Mouse (Mus musculus): ENCODE data around the gene Pcgf2.
"Not testable (repeated sequence)": the region's sequence is repeated elsewhere in the genome, so short reads cannot be mapped to it uniquely, and the experiment has no call there.

Pcgf2 gene

DNA sequence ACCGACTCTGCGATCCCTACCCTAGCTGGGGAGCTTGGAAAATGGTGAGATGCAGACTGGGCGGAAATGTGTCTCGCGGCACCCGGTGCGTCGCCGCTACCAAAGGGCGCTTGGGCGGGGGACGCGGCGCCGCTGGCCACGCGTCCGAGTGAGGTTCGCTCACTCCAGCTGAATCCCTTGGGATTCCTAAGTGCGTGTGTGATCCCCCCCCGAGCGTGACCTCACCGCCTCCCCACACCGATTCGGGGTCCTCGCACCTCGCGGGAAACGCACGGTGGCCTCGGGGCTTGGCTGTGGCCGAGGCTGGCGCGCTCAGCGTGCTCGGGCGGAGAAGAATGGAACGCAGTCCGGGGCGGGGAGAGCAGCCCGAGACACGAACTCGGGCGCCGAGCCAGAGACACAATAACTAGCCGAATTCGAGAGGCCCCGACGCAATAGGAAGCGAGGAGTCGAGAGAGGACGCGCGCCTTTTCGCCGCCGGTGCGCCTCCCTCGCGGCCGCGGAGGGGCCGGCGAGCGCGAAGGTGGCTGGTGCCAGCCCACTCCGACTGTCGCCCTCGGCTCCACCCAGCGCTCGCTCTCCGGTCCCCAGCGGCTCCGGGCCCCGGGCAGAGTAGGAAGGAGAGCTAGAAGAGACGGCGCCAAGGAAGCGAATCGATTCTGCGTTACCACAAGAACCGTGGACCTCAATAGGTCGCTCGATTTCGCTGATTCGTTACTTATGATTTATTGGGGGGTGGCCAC lies at the start of gene Pcgf2:
Pcgf2 (minus strand) TSS at position 495 of the 743 bp plus-strand sequence.
- peak; percentile 97 for DNase-seq (ENCODE audit: low read depth)

DNA sequence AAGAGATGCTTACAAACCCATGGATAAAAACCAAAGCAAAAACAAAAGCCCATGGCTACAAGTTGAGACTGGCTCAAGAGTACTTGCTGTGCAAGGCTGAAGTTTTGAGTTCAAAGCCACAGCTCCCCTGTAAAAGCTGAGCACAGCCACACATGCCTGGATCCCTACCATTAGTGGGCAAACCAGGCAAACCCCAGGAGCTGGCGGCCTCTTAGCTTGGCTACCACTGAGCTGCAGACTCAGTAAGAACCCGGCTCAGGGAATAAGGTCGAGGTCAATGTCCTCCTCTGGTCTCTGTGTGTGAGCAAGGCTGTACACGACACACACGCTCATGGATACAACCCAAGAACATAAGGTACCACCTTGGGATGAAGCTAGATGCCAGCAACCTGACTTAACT lies 48.2 kb upstream of the Pcgf2 start:
- DNase-seq (ENCODE audit: low read depth), result no peak

DNA sequence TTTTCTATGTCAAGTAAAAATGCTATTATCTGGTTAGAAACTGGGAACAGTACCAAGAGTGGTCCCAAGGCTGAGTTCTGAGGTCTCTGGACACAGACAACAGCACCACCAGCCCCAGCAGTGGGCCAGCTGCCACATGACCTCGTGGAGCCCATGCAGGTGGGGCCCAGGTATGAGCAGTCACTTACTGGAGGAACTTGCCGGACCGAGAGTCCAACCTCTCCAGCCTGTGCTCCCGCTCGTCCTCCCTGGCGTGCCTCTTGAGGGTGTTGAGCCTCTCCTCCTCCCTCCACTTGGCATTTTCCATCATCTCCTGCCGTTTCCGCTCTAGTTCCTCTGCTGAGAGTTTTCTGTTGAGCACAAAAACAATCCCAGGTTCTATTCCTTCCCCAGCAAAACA lies 47.5 kb upstream of the Pcgf2 start:
- no peak for DNase-seq (ENCODE audit: low read depth)

DNA sequence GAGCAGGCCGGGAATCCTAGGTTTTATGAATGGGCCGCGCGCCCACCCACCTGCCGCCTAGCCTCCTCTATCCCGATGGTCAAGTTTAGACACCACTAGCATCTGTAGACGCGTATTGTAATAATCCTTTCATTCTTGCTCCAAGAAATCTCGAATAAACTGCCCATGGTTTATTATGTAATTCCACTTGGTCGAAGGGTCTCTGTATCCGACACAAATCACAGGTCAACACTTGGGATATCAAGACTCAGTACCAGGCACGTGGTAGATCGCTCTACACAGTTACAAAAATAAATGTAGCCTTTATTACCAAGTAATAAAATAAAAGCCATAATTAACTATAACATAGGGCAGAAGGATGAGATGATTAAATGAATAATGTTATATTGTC lies 45.0 kb upstream of the Pcgf2 start:
- DNase-seq (ENCODE audit: low read depth), result no peak

DNA sequence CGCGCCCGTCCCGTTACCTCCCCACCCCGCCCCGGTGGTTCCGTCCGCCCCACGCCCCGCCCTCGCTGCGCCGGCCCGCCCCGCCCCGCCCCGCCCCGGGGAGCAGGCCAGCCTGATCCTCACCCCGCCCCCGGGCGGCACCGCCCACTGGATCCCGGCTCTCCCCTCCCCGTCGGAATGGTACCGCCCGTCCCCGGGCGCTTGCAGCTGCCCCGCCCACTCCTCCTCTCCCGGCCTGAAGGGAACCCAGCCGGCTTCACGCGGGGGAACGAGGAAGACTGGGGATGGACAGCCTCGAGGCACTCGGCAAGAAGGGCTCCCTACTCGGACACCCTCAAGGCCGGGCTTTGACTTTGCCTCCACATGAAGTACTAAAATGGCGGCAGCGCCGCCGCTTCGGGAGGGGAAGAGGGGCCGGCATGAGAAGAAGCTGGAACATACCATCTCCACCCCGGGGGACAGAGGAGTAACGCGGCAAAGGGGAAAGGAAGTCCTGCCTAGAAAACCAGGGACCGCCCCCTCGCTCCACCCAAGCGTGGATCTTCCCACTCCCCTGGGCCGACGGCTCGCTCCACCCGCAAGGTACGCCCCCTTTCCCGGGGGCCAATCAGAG lies 44.5 kb upstream of the Pcgf2 start:
- DNase-seq (ENCODE audit: low read depth), result peak; percentile 99

DNA sequence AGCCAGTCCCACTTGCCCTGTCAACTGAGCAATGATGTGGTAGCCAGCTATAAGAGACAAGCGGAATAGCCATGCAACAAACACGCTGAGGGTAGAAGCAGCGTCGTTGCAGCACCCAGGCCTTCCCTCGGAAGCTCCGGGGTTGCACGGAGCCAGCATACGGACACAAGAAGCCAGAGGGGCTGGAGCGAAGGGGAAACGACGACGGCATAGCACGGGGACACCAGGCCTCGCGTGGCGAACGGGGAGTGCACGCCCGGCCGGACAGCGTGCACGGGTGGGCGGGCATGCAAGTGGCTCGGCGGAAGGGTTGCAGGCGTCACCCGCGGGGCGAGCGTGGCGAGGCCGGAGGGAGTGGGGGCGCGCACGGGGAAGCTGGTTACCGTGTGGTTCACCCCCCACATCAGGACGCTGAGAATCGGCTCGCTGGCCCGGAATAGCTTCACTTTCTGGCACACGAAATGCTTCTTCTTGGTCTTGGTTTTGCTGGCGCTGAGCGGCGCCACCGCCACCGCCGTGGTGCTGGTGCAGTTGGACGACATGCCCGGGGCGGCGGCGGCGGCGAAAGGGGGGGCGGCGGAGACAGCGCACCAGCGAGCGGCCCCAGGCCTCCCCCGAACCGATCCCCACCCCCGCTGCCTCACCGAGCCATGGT lies 43.9 kb upstream of the Pcgf2 start, which contains the start of gene Pip4k2b:
Pip4k2b (minus strand) TSS at position 642 of the 655 bp plus-strand sequence.
- DNase-seq (ENCODE audit: low read depth), result no peak

DNA sequence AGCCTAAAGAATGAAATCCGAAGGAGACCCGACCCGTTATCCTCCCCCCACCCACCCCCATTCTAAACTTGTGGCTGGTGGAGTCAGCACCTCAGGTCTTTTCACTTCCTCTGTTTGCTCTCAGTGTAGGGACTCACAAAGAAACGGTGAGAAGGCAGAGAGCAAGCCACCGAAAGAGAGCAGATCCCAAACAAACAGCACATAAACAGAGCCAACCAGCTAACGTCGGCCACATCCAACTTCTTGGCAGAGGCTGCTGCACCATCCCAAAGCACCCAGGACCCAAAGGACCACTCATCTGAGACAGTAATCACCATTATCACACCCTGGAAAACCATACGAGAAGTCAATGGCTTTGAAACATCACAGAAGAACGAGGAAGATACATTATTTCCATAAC lies 43.1 kb upstream of the Pcgf2 start:
- DNase-seq (ENCODE audit: low read depth), result no peak

DNA sequence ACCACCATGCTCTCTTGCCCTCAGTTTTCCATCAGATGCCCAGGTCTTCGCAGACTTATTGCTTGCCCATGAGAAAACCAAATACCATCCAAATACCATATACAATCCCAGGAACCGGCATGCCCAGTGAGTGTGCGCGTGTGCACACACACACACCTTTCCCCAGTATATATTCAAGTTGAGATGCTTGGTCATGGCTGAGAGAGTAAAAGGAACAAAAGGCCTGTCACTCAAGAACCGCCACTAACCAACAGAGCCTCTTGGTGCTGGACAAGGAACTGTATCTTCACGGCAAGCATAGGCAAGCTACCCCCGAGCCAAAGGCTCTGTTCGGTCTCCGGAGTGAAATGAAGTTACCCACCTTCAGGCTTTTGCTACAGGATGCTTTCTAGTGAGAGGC lies 42.3 kb upstream of the Pcgf2 start:
- no peak for DNase-seq (ENCODE audit: low read depth)

DNA sequence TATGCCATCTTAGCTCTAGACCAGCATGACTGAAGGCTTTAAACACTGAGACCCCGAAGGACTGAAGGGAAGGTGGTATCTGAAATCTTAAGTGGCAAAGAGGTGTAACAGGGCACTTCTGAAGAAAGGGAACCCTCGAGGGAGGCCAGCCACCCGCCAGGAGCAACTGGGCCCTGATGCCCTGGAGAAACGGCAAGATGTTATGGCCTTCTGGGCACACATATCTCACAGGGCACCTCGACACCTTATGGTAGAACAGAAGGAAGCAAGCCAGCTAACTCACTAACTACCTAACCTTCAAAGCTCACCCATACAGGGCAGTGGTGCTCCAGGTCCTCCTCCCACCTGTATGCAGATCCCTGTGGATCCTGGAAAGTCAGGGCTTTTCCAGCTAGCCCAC lies 41.9 kb upstream of the Pcgf2 start:
- DNase-seq (ENCODE audit: low read depth), result no peak

DNA sequence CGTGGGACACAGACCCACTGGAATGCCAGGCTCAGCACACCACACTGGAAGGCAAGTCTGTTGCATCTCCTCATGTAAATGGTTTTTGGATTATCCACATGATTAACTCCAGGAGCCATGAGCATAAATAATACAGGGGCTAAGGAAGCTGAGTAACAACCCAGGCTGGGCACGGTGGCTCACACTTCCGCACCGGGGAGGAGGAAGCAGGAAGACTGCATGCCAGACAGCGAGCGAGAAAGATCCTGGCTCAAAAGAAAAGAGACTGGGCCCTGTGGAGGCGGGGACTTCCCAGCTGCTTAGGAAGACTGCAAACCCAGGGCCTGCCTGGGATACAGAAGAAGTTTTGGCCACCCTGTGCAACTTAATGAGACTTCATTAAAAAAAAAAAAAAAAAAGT lies 39.9 kb upstream of the Pcgf2 start:
- DNase-seq (ENCODE audit: low read depth), result peak; percentile 20

DNA sequence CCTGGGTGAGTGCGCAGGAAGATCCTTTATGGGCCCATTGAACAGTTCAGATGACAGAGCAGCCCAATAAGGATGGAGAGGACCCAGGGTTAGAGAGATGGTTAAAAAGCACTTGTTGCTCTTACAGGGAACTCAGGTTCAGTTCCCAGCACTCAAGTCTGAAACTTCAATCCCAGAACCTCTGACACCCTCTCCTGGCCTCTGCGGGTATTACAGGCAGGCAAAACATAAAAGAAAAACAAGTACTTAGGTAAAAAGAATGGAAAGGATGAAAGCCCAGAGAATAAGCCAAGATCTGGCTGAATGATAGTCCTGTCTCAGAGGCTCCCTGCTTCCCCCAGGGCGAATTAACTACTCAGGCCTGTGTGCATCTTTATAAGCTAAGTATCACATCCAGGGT lies 38.9 kb upstream of the Pcgf2 start:
- DNase-seq (ENCODE audit: low read depth), result peak; percentile 19

DNA sequence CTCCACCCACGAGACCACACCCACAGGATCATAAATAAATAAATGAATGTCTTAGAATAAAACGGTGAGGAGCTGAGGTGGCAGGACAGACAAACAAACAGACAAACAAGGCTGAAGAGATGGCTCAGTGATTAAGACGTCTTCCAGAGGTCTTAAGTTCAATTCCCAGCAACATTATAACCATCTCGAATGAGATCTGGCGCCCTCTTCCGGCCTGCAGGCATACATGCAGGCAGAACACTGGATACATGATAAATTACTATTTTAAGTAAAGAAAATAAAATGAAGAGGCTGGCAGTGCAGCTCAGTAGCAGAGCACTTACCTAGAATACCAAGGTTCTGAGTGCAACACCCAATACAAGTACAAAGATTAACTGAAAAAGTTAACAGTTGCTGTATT lies 38.4 kb upstream of the Pcgf2 start:
- DNase-seq (ENCODE audit: low read depth), result peak; percentile 56

DNA sequence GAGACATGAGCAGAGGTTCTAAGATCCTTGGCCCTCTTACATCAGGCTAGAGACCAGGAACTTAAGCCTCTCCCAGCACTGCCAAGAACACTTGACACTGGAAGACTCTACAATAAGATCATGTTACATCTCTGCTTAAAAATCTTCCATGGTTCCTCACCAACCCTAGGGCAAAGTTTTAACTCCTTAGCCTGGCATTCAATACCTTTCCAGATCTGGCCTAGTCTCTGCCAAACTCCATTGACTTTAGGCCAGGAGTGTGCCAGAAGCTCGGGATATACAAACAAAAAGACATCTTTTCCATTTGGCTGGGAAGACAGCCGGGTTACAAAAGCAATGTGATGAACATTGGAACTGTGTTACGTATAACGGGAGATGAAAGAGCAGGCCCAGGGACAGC lies 37.3 kb upstream of the Pcgf2 start:
- peak; percentile 59 for DNase-seq (ENCODE audit: low read depth)

DNA sequence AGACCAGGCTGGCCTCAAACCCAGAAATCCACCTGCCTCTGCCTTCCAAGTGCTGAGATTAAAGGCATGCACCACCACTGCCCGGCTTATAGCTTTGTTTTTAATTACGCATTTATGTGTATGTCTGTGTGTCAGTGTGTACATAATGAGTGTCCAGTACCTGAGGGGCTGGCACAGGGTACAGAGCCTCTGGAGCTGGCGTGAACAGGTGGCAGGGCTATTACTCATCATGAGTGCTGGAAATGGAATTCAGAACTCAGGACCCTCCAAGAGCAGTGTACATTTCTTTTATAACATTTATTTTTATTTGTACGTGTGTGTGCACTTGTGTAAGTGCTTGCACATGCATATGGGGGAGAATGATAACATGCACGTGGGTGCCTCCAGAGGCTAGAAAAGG lies 36.3 kb upstream of the Pcgf2 start:
- no peak for DNase-seq (ENCODE audit: low read depth)

DNA sequence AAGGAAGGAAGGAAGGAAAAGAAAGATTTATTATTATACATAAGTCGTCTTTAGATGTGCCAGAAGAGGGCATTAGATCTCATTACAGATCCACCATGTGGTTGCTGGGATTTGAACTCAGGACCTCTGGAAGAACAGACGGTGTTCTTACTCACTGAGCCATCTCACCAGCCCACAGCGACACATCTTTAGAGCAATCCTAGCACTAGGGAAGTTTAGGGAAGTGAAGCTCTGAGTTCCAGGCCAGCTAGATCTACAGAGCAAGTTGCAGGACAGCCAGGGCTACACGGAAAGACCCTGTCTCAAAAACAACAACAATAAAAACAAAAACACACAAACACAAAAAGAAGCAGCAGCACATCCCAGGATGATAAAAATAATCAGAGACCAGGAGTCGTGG lies 34.5 kb upstream of the Pcgf2 start:
- not testable (repeated sequence) for DNase-seq (ENCODE audit: low read depth)

DNA sequence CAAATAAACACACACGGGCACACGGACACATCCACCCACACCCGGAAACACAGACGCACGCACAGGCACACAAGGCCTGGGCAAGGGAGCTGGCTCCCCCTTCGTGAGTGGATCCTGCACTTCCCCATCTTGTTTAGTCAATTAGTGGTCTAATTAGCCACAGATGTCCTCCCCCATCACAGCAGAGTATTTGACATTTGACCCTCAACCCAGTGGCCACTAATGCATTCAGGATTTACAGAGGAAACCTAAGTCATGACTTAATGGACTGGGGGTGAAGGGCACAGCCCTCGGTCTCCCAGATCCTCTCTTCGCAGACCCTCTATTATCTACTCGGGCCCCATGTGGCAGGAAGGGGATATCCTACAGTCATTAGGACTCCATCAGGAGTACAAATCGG lies 33.4 kb upstream of the Pcgf2 start:
- DNase-seq (ENCODE audit: low read depth), result no peak

DNA sequence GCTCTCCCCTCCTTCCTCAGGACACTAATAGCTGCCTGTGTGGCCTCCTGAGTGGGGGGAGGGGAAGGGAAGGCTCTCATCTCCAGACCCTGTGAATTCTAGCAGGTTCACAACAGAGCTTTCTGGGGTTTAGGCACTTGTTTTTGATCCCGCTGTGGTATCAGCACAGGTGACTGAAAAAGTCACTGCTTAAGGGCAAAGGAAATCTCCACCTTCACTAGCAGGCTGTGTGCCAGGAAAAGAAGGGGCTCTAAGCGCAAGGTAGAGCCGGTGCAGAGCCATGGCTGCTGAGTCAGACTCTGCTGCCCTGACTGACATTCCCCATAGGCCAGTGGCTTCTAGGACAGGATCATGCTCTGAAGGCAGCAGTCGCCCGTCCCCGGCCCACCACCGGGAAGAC lies 28.4 kb upstream of the Pcgf2 start:
- DNase-seq (ENCODE audit: low read depth), result no peak

DNA sequence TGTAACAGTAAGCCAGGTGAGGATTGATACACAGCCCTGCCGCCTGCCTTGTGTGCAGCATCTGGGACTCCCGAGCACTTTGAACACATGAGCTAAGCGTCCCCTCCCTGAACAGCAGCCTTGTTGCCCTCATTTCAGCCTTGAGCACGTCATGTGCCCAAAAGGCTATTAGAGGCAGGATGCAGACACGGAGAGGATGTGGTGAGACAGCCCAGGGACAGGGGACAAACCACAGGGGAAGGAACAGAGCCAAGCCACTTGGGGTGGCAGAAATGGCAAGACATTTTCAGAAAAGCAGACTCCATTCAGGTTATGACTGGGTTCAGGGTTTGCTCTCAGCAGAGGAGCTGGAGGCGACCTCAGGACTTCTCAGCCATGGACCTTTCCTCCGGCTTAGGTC lies 28.0 kb upstream of the Pcgf2 start:
- no peak for DNase-seq (ENCODE audit: low read depth)

DNA sequence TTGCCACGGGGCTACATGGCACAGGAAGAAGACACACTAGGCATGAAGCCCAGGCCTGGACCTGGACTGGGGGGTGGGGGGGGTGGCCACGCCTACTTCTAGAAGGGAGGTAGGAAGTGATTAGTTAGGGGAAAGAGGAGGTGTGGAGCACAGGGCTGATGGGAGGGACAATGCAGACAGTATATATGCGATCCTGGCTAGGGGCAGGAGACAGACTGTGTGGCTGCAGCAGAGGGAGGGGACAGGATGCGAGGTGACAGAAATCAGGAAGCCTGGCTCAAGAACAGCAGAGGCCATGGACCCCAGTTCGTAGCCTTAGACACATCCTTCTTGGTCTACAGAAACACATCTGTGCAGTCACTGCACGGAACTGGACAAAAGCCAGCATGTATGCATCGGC lies 23.4 kb upstream of the Pcgf2 start:
- no peak for DNase-seq (ENCODE audit: low read depth)

DNA sequence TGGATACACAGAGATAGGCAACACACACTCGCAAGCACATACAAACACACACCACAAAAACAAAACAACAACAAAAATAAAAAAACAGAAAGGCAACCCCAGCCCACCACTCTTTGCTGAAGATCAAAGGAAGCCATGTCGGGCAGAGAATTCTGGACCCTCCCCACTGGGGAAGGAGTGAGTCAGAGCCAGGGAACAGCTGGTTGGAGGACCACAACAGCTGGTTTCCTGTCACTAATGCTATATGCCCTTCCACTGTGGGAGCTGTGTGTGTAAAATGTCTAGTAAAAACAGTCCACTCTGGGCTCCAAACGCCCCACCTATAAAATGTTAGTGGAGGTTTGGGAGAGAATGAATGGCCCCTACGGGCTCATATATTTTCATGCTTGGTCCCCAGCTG lies 21.0 kb upstream of the Pcgf2 start:
- DNase-seq (ENCODE audit: low read depth), result no peak

DNA sequence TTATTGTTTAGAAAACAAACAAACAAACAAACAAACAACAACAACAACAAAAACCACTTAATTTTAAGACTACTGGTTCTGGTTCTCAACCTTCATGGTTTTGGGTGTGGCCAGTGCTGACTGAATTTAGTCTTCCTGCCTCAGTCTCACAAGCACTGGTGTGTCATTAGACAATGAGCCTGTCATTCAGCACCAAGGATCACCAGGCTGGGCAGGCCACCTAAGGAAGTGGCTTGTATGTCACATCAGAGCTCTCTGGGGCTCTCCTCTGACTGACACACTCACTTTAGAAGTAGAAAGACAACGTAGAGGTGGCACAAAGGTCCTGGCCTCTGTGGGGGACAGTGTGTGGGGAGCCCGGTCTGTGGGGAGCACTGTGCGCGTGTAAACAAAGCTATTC lies 18.7 kb upstream of the Pcgf2 start:
- no peak for DNase-seq (ENCODE audit: low read depth)

DNA sequence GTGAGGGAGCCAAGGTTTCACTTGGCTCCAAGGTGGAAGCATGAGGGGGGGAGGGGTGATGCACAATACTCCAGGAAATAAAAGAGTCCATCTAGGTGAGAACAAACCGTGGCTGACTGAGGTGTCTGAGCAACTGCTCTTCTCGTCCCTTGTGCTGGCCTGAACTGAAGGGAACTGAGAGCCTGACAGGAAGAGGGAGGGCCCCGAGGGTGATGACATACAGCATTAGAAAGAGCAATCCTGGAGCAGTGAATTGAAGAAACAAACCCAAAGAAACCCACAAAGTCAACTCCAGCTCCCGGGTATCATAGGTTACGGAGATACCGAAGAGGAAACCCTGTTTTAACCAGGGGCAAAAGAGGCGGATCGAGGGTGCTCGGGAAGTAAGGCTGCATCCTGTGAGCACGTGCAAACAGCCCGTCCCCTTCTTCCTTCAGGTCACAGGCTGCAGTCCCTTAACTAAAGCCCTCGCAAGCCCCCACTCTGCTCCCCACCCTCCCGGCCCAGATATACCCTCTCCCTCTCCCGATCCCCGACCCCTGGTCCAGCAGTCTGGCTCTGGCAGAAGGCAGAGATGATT lies 18.1 kb upstream of the Pcgf2 start:
- DNase-seq (ENCODE audit: low read depth), result no peak
